Mouse (Mus musculus): ENCODE measurements around the gene Lrrc8d.

GRCm38 (mm10) chr5:105876925-105877774 is 177.4 kb downstream of the Lrrc8d start:
- TF ChIP-seq CTCF (IDR thresholded peaks at IDR 0.05; ENCODE audit: borderline replicate concordance, control insufficient read depth, extremely low read depth, insufficient read depth, low read length, poor library complexity) (peak; percentile 31; the same call in 1 of the 2 replicates), POLR2A (IDR thresholded peaks at IDR 0.05; ENCODE audit: control insufficient read depth, extremely low read depth, insufficient read depth, low read length, poor library complexity) (no peak)

All from thymus, adult 2 months (tissue).